Mouse (Mus musculus) urinary bladder, postnatal 10 days (tissue): ENCODE results near the gene Cnnm4.

ENCODE experiments used
- DNase-seq: peaks from one replicate; pipeline ENCODE4 v3.0.0; 2022; ENCODE audit warnings: low spot score

Cnnm4 gene

DNA sequence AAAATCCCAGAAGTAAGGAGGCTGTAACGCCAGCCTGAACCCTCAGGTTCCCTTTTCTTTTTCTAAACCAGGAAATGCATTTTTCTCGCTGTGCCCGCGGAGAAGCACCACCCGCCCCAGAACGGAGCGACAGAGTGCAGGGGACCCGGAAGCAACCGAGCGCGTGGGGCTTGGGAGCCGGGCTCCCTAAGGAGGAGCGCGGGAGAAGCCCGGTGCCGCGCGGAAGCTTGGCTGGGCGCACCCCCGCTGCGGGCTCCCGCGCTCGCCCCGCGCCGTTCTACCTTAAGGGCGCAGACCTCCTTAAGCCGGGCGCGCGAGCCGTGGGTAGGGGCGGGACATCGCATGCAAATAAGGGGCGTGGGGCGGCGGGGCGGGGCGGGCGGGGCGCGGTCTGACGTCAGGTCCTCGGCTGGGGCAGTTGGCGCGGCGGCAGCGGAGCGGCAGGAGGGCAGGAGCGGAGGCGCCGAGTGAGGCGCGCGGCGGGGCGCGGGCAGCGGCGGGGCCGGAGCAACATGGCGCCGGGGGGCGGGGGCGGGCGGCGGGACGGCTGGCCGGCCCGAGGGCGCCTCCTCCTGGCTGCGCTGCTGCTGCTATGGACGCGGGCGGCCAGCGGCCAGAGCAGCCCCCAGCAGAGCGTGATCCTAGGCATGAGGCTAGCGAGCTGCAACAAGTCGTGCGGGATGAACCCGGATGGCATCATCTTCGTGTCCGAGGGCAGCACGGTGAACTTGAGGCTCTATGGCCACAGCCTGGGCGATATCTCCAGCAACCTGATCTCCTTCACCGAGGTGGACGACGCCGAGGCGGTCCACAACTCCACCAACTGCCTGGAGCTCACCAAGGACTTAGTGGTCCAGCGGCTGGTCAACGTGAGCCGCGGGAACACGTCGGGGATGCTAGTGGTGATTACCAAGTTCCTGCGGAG lies at the start of gene Cnnm4:
Cnnm4 (plus strand) TSS at position 440 of the 925 bp plus-strand sequence.
- DNase-seq = peak; percentile 60

DNA sequence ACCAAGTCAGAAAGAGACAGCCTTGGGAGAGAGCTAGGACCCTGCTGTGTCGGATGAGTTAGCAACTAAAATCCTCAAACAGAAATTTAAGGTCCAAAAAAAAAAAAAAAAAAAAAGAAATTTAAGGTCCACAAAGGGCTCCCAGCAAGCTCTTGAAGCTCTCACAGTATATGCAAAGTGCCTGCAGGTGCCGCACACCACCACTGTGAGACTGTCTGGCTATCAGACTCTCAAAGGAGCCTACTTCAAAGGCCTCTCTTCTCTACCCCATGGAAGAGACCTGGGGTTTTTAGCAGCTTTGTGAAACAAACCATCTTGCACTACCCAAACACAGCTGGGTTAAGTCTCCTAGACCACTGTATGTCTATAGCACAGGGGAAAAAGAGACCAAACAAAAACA lies 41.9 kb upstream of the Cnnm4 start:
- no peak for DNase-seq

DNA sequence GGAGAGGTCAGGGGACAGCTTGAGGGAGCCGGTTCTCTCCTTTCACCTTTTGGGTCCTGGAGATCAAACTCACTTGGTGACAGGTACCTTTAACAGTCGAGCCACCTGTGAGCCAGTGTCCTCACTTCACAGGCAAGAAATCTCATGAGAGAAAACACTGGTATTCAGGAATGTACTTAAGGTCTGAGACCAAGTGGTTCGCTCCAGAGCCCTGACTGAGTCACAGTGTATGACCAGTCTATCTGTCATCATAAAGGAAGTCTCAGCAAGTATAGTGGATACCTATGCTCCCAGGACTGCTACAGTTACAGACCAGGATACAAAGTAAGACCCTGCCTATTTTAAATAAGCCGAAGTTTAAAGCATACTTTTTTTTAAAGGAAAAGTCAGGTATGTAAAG lies 38.4 kb upstream of the Cnnm4 start:
- no peak for DNase-seq

GRCm38 (mm10) chr1:36433616-36434015 lies 37.8 kb upstream of the Cnnm4 start:
- no peak for DNase-seq

- DNase-seq = no peak
Measured at GRCm38 (mm10) chr1:36435071-36435470, 36.3 kb upstream of the Cnnm4 start.

GRCm38 (mm10) chr1:36436515-36436914 lies 34.9 kb upstream of the Cnnm4 start:
- no peak for DNase-seq

DNA sequence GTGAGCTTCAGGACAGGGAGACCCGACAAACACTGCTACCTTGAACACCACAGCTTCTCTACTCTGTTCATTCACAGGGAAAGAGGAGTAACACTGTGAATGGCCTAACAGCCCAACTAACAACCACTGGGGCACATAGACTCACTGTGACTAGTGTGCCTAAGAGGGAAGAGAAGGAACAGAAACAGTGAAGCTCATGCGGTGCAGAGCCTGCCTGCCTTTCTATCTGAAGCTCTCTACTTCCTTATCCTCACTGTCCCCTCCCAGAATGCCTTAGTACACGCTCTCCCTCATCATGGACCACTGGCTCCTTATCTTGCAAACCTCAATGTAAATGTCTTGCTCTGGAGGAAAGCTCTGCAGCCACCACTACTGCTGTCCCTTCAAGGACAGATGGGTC lies 34.2 kb upstream of the Cnnm4 start:
- no peak for DNase-seq

- DNase-seq = no peak
Measured at GRCm38 (mm10) chr1:36441101-36441500, 30.3 kb upstream of the Cnnm4 start.

GRCm38 (mm10) chr1:36444471-36445464 lies 26.7 kb upstream of the Cnnm4 start, which contains the start of gene Lman2l:
Gene Lman2l (minus strand): TSS chr1:36445271.
- peak; percentile 78 for DNase-seq

GRCm38 (mm10) chr1:36445508-36445907 lies 25.9 kb upstream of the Cnnm4 start:
- no peak for DNase-seq

DNA sequence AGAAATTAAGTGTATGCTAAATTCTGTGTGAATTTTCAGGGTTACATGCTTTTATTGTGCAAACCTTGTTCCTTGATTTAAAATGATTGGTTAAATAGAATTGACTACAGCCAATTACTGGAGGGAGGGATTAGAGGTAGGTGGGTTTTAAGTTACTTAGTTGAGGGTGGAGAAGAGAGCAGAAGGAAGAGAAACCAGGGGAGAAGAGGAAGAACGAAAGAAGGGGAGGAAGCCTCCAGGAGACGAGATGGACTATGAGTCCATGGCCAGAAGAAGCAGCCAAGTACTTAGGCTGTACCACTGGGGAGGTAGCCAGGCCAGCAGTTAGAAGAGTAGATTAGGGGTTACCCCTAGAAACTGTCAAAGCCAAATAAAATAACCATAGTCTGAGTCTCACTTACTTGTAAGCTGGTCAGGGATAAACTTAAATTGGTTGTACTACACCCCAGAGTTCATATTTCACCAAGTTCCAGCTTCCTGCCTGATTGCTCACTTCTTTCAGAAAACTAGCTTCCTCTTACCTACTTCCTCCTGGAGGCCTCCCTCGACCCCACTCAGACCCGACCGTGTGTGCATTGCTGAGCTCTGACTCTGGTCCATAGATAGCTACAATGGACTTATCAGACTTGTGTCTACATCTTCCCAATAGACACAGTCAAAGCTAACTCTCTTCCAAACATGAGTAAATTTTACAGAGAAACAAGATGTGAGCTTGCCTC lies 25.2 kb upstream of the Cnnm4 start:
- DNase-seq = no peak

DNA sequence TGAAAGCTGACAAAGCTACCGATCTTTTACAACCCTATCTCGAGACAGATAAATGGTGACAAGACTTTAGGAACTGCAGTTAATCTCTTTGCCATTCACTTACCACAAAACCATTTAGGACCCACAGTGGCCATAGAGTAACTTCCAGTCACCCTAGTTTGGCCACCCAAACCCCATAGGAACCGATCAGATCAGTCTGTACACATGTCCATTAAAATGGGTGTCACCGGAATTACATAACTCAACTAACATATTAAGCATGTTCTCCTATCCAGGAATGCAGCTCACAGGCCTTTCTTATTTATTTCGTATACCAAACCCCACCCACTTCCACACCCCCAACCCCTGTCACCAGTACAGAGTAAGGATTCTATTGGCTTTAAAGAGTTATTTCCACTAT lies 24.6 kb upstream of the Cnnm4 start:
- DNase-seq = no peak

DNA sequence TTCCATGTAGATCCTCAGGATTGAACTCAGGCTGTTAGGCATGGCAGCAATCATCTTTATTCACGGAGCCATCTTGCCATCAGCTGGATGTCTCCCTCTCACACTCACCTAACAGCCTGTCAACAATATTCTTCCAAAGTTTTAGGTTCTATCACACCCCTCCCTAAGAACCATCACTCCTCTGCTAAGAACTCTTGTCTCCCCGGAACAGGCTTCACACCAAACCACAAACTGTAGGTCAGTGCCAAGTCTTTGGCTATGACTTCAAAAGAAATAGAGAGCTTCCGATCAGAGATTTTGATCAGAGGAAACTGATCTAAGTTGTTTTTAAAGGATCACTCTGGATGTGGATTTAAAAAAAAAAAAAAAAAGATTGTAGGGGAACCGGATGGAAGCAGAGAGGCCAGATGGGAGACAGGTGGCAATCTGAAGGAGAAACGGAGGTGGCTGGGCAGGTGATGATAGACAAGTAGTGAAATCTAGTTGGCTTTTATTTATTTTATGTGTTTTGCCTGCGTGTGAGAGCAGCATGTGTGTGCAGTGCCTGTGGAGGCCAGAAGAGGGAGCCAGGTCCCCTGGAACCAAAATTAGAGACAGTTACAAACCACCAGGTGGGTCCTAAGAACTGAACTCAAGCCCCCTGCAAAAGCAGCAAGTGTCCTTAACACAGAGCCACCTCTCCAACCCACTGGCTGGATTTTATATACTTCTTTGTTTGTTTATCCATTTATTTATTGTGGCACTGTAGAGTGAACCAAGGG lies 17.2 kb upstream of the Cnnm4 start:
- DNase-seq = no peak

DNA sequence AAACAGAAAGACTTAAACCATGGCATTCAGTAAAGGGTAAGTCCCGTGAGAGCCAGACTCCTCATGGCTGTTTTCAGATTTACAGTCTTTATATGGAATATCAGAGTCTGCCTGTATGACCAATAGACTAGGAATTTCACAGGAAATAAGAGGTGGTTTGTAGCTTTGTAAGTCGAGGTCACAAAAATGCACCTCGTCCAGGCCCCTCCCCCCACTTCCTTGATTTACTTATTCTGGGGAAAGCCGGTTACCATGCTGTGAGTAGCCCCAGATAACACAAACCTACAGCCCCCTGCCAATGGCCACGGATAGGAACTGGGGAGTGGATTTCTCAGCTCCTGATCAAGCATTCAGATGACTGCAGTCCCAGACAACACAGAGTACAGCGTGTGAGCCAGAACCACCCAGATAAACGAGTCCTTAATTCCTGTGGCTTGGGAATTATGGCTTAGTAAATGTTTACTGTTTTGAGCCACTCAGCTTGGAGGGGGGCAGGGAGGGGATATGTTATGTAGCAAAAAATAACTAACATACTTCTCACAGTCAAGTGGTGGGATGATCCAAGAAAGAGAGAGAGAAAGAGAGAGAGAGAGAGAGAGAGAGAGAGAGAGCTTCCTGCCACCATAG lies 13.9 kb upstream of the Cnnm4 start:
- DNase-seq = no peak

- no peak for DNase-seq
Measured at GRCm38 (mm10) chr1:36458169-36458568, 13.3 kb upstream of the Cnnm4 start.

- no peak for DNase-seq
Measured at GRCm38 (mm10) chr1:36461829-36462228, 9.6 kb upstream of the Cnnm4 start.

DNA sequence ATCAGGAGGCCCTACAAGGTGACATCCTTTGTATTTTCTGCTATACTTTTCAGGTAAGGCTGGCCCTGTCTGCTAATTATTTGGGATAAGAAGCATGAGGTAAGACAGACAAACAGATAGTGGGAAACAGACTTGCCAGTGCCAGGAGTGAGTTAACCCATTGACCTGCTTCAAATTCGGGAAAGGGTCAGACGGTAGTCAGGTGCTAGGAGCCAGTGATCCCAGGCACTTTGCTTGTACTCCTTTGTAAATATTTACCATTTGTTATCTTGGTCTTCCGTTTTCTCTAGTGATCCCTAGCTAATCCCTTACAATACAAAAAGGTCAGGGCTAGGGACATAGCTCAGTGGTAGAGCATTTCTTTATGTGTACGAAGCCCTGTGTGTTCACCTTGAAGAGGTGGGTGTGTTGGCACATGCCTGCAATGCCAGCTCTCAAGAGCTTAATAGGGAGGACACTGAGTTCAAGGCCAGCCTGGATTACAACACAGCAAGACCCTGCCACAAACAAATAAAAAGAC lies 5.7 kb upstream of the Cnnm4 start:
- no peak for DNase-seq

DNA sequence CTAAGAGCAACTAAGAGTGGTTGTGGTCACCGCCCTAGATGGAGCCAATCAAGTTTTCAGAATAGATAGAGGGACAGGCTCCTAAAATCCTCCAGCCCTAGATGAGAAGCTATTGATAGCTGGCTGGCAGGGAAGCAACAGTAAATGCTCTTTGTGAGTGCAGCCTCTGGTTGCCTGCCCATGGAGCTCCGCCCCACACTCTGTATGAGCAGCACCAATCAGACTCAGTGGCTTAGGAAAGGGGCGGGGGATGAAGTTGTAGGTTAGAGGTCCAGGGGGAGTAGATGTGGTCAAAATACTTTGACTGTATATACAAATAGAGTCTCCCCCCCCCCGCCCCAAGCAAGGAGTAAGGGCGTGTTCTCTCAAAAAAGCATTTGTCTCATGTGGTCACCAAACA lies 4.0 kb upstream of the Cnnm4 start:
- no peak for DNase-seq

DNA sequence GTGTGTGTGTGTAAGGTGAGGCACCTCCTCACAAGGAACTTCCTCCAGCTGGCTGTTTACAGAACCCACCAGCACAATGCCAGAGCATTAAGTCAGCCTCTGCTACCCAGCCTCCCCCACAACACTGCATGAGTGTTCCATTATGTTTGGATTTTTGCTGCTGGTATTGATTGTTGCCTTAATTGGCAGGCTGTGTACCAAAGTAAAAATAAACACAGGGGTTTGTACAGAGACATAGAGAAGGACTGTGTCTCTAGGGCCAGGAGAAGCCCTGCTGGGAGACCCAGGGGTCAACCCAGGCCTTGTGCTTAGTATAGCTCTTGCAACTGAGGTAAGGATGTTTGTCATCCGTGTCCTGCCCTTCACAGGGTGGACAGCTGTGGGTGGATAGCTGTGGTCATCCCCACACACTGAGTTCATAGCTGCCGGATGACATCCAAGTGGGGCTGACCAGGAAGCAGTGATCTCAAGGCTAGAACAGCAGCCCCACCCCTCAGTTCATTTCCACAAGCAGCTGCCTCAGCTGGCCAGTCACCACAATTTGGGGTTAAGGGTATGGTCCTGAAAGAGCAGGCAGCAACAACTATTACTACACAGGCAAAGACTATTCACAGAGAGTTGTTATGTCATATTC lies 1.5 kb upstream of the Cnnm4 start:
- DNase-seq = no peak

DNA sequence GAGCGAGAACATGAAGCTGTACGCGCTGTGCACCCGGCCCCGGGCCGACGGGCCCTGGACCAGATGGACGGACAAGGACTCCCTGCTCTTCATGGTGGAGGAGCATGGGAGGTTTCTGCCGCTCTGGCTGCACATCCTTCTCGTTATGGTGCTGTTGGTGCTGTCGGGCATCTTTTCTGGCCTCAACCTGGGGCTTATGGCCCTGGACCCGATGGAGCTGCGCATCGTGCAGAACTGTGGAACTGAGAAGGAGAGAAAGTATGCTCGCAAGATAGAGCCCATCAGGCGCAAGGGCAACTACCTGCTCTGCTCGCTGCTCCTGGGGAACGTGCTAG lies 653 bp downstream of the Cnnm4 start:
- no peak for DNase-seq
